Mouse (Mus musculus) cerebellum, postnatal 14 days (tissue): Measurements from ENCODE around the gene 1700037C18Rik.
A peak's percentile ranks its signal among the peaks of the same experiment; 100 is the strongest.
"Not testable (repeated sequence)": the region's sequence is repeated elsewhere in the genome, so short reads cannot be mapped to it uniquely, and the experiment has no call there.

Experiments
- DNase-seq, 2 experiments: peaks; one replicate each; pipeline ENCODE4 v3.0.0; 2021; ENCODE audit warnings: mixed read lengths in 2 of 2

1700037C18Rik gene

GRCm38 (mm10) chr16:3872216-3873047 lies 36.1 kb downstream of the 1700037C18Rik start, which contains the start of gene Naa60:
Gene Naa60 (plus strand): TSS chr16:3872375.
- DNase-seq = peak; percentile 89 to 91

GRCm38 (mm10) chr16:3871815-3872214 lies 36.7 kb downstream of the 1700037C18Rik start:
- DNase-seq = no peak

DNA sequence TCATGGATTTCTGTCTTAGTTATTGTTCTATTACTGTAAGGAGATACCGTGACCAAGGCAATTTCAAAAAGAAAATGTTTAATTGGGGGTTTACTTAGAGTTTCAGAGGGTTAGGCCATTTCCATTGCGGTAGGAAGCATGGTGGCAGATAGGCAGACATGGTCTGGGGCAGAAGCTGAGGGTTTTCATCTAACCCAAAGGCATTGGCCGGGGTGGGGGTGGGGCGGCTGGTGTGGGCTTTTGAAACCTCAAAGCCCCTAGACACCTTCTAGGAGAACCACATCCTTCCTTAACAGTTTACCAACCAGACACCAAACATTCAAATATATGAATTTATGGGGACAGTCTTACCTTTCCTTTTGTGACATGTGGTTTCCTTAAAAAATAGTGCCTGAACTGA lies 49.2 kb downstream of the 1700037C18Rik start:
- no peak for DNase-seq

DNA sequence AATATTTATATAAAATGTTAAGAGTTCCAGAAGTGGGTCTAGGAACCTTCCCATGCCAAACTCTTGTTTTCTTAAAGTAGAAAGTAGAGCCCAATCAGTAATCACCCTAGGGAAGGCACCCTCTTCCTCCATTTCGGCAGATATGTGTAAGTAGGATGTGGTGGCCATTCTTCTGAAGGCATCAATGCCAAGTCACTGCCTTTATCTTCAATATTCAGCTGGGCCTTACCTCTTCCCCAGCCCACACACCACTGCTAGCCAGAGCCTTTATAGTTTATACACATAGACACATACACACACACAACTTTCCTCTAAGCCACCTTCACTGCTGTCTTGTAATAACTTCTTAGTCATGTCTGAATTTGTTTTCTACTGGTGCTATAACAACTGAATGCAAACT lies 52.7 kb downstream of the 1700037C18Rik start:
- no peak for DNase-seq

GRCm38 (mm10) chr16:3854437-3855182 lies 53.9 kb downstream of the 1700037C18Rik start:
- DNase-seq = no peak

DNA sequence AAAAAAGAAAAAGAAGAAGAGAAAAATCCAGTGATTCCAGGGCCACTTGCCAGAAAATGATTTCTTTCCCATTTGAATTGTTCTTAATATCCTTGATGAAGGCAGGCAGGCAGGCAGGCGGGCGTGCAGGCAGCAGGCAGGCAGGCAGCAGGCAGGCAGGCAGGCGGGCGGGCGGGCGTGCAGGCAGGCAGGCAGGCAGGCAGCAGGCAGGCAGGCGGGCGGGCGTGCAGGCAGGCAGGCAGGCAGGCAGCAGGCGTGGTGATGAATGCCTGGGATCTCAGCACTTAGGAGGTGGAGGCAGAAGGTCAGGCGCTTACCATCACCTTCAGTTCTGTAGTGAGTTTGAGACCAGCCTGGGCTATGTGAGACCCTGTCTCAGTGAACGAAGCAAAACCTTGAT lies 55.9 kb downstream of the 1700037C18Rik start:
- no peak for DNase-seq

DNA sequence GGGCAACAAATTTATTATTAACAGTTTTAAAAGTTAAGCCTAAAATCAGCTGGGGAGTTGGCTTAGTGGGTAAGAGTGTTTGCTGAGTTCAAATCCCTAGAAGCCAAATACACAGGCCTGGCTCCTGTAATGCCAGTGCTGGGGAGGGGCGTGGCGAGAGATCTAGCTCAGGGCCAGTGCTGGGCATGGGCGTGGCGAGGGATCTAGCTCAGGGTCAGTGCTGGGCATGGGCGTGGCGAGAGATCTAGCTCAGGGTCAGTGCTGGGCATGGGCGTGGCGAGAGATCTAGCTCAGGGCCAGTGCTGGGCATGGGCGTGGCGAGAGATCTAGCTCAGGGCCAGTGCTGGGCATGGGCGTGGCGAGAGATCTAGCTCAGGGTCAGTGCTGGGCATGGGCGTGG lies 57.2 kb downstream of the 1700037C18Rik start:
- DNase-seq = not testable (repeated sequence)

- no peak for DNase-seq
Observed at GRCm38 (mm10) chr16:3848416-3848815, 60.1 kb downstream of the 1700037C18Rik start.

DNA sequence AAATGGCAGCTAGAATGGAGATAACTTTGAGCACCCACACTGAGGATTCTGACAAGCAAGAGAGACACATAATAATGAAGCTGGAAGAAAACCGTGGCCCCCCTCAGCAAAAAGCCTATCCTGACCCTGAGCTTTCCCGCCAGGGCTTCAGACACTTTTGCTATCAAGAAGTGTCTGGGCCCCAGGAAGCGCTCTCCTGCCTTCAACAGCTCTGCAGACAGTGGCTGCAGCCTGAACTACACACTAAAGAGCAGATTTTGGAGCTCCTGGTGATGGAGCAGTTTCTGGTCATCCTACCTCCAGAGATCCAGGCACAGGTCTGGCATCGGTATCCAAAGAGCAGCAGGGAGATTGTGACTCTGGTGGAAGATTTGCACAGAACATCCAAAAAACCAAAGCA lies 60.6 kb downstream of the 1700037C18Rik start:
- peak; percentile 12 to 13 for DNase-seq

DNA sequence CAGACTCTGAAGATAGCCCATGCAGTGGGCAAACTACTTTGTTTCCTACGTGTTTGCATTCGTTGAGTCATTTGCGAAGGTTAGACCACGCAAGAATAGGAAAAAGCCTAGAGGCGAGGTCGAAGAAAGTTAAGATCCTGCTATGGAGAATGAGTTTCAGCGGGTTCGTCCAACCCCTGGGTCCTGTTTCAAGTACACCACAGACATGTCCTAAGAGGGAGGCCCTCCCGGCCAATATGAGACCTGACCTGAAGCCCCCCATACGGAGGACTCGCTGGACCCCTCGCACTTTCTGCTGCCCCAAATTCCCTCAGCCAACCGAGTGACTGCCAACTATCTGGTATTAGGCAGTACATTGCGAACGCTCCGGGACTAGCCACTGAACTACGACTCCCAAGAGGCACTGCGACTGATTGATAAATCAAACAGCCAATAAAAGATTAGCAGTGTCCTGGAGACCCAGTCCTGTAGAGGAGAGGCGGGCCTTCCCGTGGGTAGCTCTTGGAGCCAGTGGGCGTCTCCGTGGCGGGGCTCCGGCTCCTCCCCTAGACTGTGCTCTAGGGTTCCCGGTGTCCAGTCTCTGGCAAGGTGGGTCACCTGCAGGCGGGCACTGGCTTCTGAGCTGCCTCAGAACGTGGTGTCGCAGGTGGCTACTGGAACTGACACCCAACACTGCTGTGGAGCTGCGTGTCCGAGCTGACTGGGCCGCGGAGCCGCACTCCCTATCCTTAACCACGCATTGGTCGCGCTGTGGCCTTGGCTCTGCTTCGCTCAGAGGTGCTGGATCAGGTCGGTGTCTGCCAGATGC lies 61.6 kb downstream of the 1700037C18Rik start, which contains the start of gene Zfp174:
Zfp174 (plus strand) TSS at position 558 of the 808 bp plus-strand sequence.
- peak; percentile 92 to 96 for DNase-seq
